34 mouse cellular contexts compared by ENCODE assay signal in the genomic region with DNA sequence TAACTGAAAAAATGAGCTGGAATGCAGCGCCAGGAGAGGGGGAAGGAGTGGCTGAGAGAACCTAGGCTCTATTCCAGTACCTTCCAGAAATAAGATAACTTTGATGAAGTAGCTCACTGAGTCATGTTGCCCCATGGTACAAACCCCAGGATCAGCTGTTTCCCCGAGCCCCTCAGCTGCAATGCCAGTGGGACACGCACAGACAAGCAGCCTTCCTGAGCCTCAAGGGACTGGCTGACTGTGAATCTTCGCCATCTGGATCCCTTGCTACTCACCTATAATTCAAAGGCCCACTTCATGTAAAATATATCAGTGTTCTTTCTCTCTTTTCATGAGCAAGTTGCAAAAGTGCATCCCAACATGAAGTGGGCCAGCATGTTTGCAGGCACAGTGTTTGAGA.
"Had no signal": no experiment of that assay in that cellular context is flagged by ENCODE, and none has a peak within 500 bp of the region (broad histone marks: within the 10 kb centered on the region; RNA-seq: fewer than 3 reads in every experiment).

No protein-coding gene starts in this region.

- ATAC-seq: hindbrain, embryonic 16.5 days; hindbrain, postnatal 0 days; inflammation-experienced regulatory T-cells, adult 6 months; intestine, embryonic 15.5 days; intestine, embryonic 16.5 days; intestine, postnatal 0 days had no signal

- H3K4me1 ChIP-seq: heart, embryonic 12.5 days; heart, embryonic 13.5 days; heart, embryonic 15.5 days; hindbrain, embryonic 13.5 days; intestine, embryonic 15.5 days had no signal

- H3K9ac ChIP-seq: heart, embryonic 12.5 days; heart, embryonic 13.5 days; heart, embryonic 15.5 days; hindbrain, embryonic 12.5 days; hindbrain, embryonic 13.5 days; hindbrain, embryonic 14.5 days; hindbrain, embryonic 15.5 days; intestine, embryonic 15.5 days; kidney, embryonic 15.5 days had no signal

- H3K27ac ChIP-seq: heart, embryonic 13.5 days; heart, embryonic 15.5 days; hindbrain, embryonic 10.5 days; hindbrain, embryonic 12.5 days; hindbrain, embryonic 13.5 days; hindbrain, embryonic 14.5 days; hindbrain, embryonic 15.5 days; hindbrain, postnatal 0 days; intestine, embryonic 15.5 days; kidney, embryonic 15.5 days; kidney, postnatal 0 days; layer of hippocampus, adult 2 months; left cerebral cortex, adult 2 months had no signal

- H3K9me3 ChIP-seq: heart, embryonic 12.5 days; heart, embryonic 13.5 days; heart, embryonic 15.5 days; hindbrain, embryonic 10.5 days; hindbrain, embryonic 12.5 days; hindbrain, embryonic 13.5 days; hindbrain, embryonic 15.5 days; intestine, embryonic 15.5 days; kidney, embryonic 15.5 days had no signal

- H3K4me2 ChIP-seq: heart, embryonic 12.5 days; heart, embryonic 13.5 days; heart, embryonic 15.5 days; hindbrain, embryonic 12.5 days; hindbrain, embryonic 13.5 days; hindbrain, embryonic 14.5 days; hindbrain, embryonic 15.5 days; intestine, embryonic 15.5 days; kidney, embryonic 15.5 days had no signal

- DNase-seq: heart, postnatal 10 days; heart, postnatal 14 days; heart, postnatal 36 days; heart, postnatal 4 days; kidney, adult 11 months; kidney, adult 18-20 months; kidney, adult 2 months; kidney, adult 8-10 months; kidney, adult 9 months; kidney, postnatal 10 days; kidney, postnatal 14 days; kidney, postnatal 25 days; kidney, postnatal 36 days; kidney, postnatal 4 days; layer of hippocampus, adult 9-11 months; layer of hippocampus, postnatal 36 days had no signal

- H3K27me3 ChIP-seq: heart, embryonic 12.5 days; heart, embryonic 13.5 days; heart, embryonic 15.5 days; hindbrain, embryonic 12.5 days; hindbrain, embryonic 15.5 days; intestine, embryonic 15.5 days; kidney, embryonic 15.5 days had no signal

- H3K36me3 ChIP-seq: heart, embryonic 12.5 days; heart, embryonic 13.5 days; heart, embryonic 15.5 days; hindbrain, embryonic 10.5 days; hindbrain, embryonic 12.5 days; hindbrain, embryonic 13.5 days; hindbrain, embryonic 15.5 days; intestine, embryonic 15.5 days; kidney, embryonic 15.5 days had no signal

- H3K4me3 ChIP-seq: heart, embryonic 12.5 days; heart, embryonic 13.5 days; heart, embryonic 15.5 days; hindbrain, embryonic 10.5 days; hindbrain, embryonic 12.5 days; hindbrain, embryonic 13.5 days; hindbrain, embryonic 15.5 days; intestine, embryonic 15.5 days; kidney, embryonic 15.5 days; layer of hippocampus, adult 2 months; left cerebral cortex, adult 2 months had no signal
